In genomic region chr17:5463912-5464311, GRCm38 (mm10) we compare ENCODE assay signal across 22 mouse cellular contexts. TPM values are rescaled to one million over a fixed set of nuclear protein-coding genes. Genes with fewer than 3 reads are reported as not detected.
"Had no signal": no experiment of that assay in that cellular context is flagged by ENCODE, and none has a peak within 500 bp of the region (broad histone marks: within the 10 kb centered on the region; RNA-seq: fewer than 3 reads in every experiment).

No protein-coding gene starts in this region.

- DNase-seq: midbrain, embryonic 14.5 days; retina, postnatal 1 day; right cerebral cortex, adult 18-20 months; right cerebral cortex, postnatal 25 days; right cerebral cortex, postnatal 4 days; spleen, adult 18-20 months; thymus, adult 2 months; thymus, postnatal 25 days; thymus, postnatal 4 days had no signal

- H3K36me3 ChIP-seq: liver, embryonic 12.5 days; lung, embryonic 15.5 days; midbrain, embryonic 10.5 days; midbrain, embryonic 12.5 days; neural tube, embryonic 13.5 days; neural tube, embryonic 15.5 days had no signal

- H3K4me2 ChIP-seq: liver, embryonic 12.5 days; lung, embryonic 15.5 days; midbrain, embryonic 12.5 days; neural tube, embryonic 13.5 days; neural tube, embryonic 15.5 days had no signal

- H3K4me1 ChIP-seq: liver, embryonic 12.5 days; lung, embryonic 15.5 days; midbrain, embryonic 10.5 days; midbrain, embryonic 12.5 days; neural tube, embryonic 13.5 days; neural tube, embryonic 15.5 days had no signal

- ATAC-seq: liver, embryonic 12.5 days; midbrain, embryonic 16.5 days had no signal

- H3K9me3 ChIP-seq: liver, embryonic 12.5 days; lung, embryonic 15.5 days; midbrain, embryonic 10.5 days; midbrain, embryonic 12.5 days; neural tube, embryonic 13.5 days; neural tube, embryonic 15.5 days had no signal

- H3K9ac ChIP-seq: liver, embryonic 12.5 days; liver, embryonic 14.5 days; lung, embryonic 15.5 days; midbrain, embryonic 12.5 days; neural tube, embryonic 13.5 days; neural tube, embryonic 15.5 days had no signal

- H3K27me3 ChIP-seq: midbrain, embryonic 12.5 days; neural tube, embryonic 13.5 days; neural tube, embryonic 15.5 days had no signal

- H3K27ac ChIP-seq: liver, embryonic 12.5 days; liver, embryonic 14.5 days; lung, embryonic 15.5 days; midbrain, embryonic 10.5 days; midbrain, embryonic 12.5 days; neural tube, embryonic 13.5 days; neural tube, embryonic 15.5 days had no signal

- H3K4me3 ChIP-seq: liver, embryonic 12.5 days; lung, embryonic 15.5 days; midbrain, embryonic 10.5 days; midbrain, embryonic 12.5 days; myocyte; neural tube, embryonic 13.5 days; neural tube, embryonic 15.5 days had no signal

RNA-seq across cellular contexts. Expression of gene Ldhal6b, which starts 45.3 kb away (rescaled TPM):
- polyA plus RNA-seq: liver, embryonic 12.5 days; liver, embryonic 16.5 days; lung, embryonic 15.5 days; midbrain, embryonic 10.5 days; midbrain, embryonic 14.5 days; neural tube, embryonic 11.5 days; neural tube, embryonic 15.5 days; stomach, embryonic 14.5 days; stomach, embryonic 16.5 days had no signal
